Mouse (Mus musculus) liver, embryonic 13.5 days (tissue): Measurements from ENCODE around the gene Hs3st6. TPM values are rescaled to one million over a fixed set of nuclear protein-coding genes. Genes with fewer than 3 reads are reported as not detected.

ENCODE experiments used
- ATAC-seq: fragments of 200-750 bp; cut with Nextera tagmentation; 2 replicates; pipeline ENCODE4 v1.8.0; 2017; ENCODE audit warnings: low read depth, mild to moderate bottlenecking, moderate number of reproducible peaks, moderate library complexity
- DNase-seq: peaks from one replicate; pipeline ENCODE4 v3.0.0; 2022
- H3K27ac ChIP-seq: fragments of 300-500 bp; sonication (generic); 2 replicates; pipeline ENCODE4 v1.5.1; 2015; ENCODE audit warnings: moderate library complexity, mild to moderate bottlenecking, inconsistent platforms
- H3K27me3 ChIP-seq: fragments of 300-500 bp; sonication (generic); 2 replicates; pipeline ENCODE4 v1.6.1; 2015; ENCODE audit warnings: mild to moderate bottlenecking, inconsistent platforms
- H3K36me3 ChIP-seq: fragments of 300-500 bp; sonication (generic); 2 replicates; pipeline ENCODE4 v1.6.1; 2015; ENCODE audit warnings: mild to moderate bottlenecking, inconsistent platforms
- H3K4me1 ChIP-seq: fragments of 300-500 bp; sonication (generic); replicated peaks from 2 replicates; pipeline ENCODE4 v1.6.1; 2015; ENCODE audit warnings: inconsistent platforms
- H3K4me2 ChIP-seq: fragments of 300-500 bp; sonication (generic); 2 replicates; pipeline ENCODE4 v1.6.1; 2015; ENCODE audit warnings: inconsistent platforms, mild to moderate bottlenecking, moderate library complexity
- H3K4me3 ChIP-seq: fragments of 300-500 bp; sonication (generic); replicated peaks from 2 replicates; pipeline ENCODE4 v1.5.1; 2015; ENCODE audit warnings: mild to moderate bottlenecking, inconsistent platforms
- H3K9ac ChIP-seq: fragments of 300-500 bp; sonication (generic); 2 replicates; pipeline ENCODE4 v1.6.1; 2015; ENCODE audit warnings: mild to moderate bottlenecking, inconsistent platforms
- H3K9me3 ChIP-seq: fragments of 300-500 bp; sonication (generic); replicated peaks from 2 replicates; pipeline ENCODE4 v1.6.1; 2016; ENCODE audit warnings: inconsistent platforms
- WGBS: fragments of 180-500 bp; shearing (Covaris S2); methylation state at CpG from one replicate; pipeline ENCODE4 v1.1.7; 2015; ENCODE audit not compliant: insufficient replicate concordance; 5-methylcytosine and 5-hydroxymethylcytosine counted together
- polyA plus RNA-seq: library from polyadenylated mRNA; unstranded; fragments of >200 nt; fragmentation: Nextera tagmentation; extraction: Ambion mirVana; gene quantifications from 2 replicates; pipeline ENCODE4 v1.2.1, GENCODE M21; 2015

Gene Hs3st6
- polyA plus RNA-seq, 1 experiment from 2014 or later = not detected

DNA sequence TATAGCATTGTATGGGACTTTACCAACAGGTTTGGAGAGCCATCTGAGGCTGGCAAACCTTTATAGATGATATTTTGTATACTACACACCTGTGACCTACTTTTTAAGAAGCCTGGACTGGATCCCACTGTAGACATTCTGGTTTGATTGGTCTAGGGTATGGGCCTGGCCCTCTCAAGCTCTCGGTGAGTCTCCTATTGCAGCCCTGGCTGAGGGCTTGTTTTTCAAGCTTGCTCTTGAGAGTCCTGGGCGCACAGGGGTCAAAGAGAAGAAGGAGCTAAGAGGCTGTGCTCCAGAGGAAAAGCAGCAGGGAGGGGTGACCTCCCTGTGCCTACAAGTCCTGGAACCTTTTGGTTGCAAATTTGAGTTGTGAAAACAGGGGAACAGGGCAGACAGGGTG lies 24.3 kb downstream of the Hs3st6 start:
- WGBS = 72% methylated on average over 2 of the region's 2 CpGs
- ATAC-seq (no peak), DNase-seq (no peak)

DNA sequence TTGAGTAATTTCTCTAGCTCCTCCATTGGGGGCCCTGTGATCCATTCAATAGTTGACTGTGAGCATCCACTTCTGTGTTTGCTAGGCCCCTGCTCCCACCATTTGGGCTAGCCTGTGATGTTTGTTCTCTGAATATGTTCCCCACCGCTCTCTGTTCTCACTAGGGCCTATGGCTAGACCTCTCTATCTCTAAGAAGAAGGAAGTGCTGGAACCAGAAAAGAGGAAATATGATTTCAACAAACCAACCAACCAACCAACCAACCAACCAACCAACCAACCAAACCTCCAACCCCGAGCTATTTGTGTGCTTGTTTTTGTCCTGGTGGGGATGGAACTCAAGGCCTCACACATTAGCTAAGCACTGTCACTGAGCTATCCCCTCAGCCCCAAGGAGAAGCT lies 28.0 kb downstream of the Hs3st6 start:
- ATAC-seq (no peak), DNase-seq (no peak)
- Histone ChIP-seq H3K27me3 (peaks cover 6% of the 10 kb centered on the region; the same call in 1 of the 2 replicates), H3K27ac (no peak overlapping the region), H3K9me3 (no peaks in the 10 kb centered on the region), H3K4me2 (no peak overlapping the region), H3K4me3 (no peak overlapping the region), H3K36me3 (no peaks in the 10 kb centered on the region), H3K4me1 (no peaks in the 10 kb centered on the region), H3K9ac (no peak overlapping the region)
- 33% methylated on average over 2 of the region's 2 CpGs for WGBS

More for the DNA sequence above, 24.3 kb downstream of the Hs3st6 start:
- Histone ChIP-seq H3K36me3 (no peaks in the 10 kb centered on the region), H3K4me1 (no peaks in the 10 kb centered on the region), H3K9ac (no peak overlapping the region), H3K9me3 (0 out of 2 replicates have a peak, but pooled peaks cover 5% of the 10 kb centered on the region), H3K27me3 (0 out of 2 replicates have a peak, but pooled peaks cover 5% of the 10 kb centered on the region), H3K4me2 (no peak overlapping the region), H3K4me3 (no peak overlapping the region), H3K27ac (no peak overlapping the region)

DNA sequence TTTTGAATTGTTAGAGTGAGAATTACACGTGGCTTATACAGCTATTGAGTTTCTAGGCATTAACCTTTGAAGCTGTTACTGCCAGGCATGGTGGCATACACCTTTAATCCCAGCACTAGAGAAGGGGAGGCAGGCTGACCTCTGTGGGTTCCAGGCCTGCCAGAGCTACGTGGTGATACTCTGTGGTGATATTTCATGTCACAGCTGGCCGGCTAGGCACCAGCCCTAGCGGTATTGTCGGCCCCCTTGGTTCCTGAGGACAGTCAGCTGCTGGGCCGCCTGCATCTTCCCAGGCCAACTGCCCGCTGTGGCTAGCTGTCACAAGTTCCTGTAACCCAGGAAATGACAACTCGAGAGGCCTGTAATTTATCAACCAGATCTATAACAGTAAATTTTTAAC lies 39.4 kb downstream of the Hs3st6 start:
- Histone ChIP-seq H3K36me3 (no peaks in the 10 kb centered on the region), H3K27ac (no peak overlapping the region), H3K4me2 (no peak overlapping the region), H3K27me3 (peaks cover 16% of the 10 kb centered on the region; the same call in 1 of the 2 replicates), H3K9me3 (no peaks in the 10 kb centered on the region), H3K4me1 (peaks cover 2% of the 10 kb centered on the region), H3K9ac (no peak overlapping the region), H3K4me3 (no peak overlapping the region)
- ATAC-seq (no peak), DNase-seq (no peak)
- WGBS = 42% methylated on average over 8 of the region's 8 CpGs

DNA sequence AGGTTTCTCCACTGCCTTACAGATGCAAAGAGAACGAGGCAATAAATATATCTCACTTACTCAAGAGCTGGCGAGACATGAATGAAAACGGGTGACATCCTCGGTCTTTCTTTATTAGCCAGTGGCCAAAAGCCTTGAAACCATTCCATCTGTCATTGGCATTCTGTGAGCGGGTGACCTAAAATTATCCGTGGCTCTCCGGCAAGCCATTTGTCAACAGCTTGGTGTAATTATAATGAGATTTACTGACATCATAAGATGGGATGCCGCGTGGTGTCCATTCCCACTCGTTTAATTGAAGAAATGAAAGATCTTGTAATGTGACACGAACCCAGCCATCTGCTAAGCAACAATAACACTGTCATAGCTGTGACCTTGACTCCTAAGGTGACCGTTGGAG lies 42.0 kb downstream of the Hs3st6 start:
- WGBS = 75% methylated on average over 12 of the region's 12 CpGs
- H3K4me1 ChIP-seq = peaks cover 12% of the 10 kb centered on the region
- peaks cover 19% of the 10 kb centered on the region; the same call in 1 of the 2 replicates for H3K27me3 ChIP-seq
- H3K9ac ChIP-seq = no peak overlapping the region
- DNase-seq (no peak), ATAC-seq (no peak)
- no peak overlapping the region for H3K4me3 ChIP-seq
- H3K4me2 ChIP-seq = no peak overlapping the region
- no peaks in the 10 kb centered on the region for H3K36me3 ChIP-seq
- no peaks in the 10 kb centered on the region for H3K9me3 ChIP-seq
- no peak overlapping the region for H3K27ac ChIP-seq

DNA sequence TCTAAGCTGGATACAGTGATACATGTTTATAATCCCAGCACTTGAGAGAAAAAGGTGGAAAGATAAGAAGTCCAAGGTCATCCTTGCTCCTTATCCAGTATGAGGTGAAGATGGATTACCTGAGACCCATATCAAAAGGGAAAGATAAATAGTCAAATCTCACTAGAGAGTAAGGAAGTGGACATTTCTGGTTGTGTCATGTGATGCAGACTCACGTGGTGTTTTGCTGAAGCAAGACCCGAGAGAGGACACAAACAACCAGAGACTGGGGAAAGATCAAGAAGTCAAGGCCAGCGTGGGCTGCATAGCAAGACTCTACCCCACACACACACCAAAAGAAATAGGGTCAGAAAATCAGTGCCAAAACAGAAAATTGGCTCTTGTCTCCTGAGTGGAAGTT lies 44.2 kb downstream of the Hs3st6 start:
- Histone ChIP-seq H3K4me1 (peaks cover 12% of the 10 kb centered on the region), H3K36me3 (no peaks in the 10 kb centered on the region), H3K9me3 (no peaks in the 10 kb centered on the region), H3K27me3 (peaks cover 11% of the 10 kb centered on the region; the same call in 1 of the 2 replicates), H3K4me2 (no peak overlapping the region), H3K4me3 (no peak overlapping the region), H3K27ac (no peak overlapping the region), H3K9ac (no peak overlapping the region)
- no peak for ATAC-seq
- WGBS = 45% methylated on average over 3 of the region's 3 CpGs
- DNase-seq = no peak

DNA sequence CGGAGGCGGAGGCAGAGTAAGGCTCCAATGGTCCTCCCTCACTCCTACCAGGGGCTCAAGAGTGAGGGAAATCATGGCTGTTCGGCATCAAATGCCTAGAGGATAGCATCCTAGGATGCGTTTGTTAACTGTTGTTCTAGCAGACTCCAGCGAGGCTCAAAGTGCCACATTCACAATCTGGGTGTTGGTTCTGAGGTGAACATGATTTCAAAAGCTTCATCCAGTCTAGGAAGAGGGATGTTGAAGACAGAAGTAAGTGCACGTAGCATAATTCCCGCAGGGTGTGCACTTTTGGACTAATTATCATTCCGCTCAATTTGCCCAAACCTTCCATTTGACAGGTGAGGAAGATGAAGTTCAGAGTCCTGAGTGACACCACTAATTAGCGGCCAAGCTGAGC lies 45.4 kb downstream of the Hs3st6 start:
- ATAC-seq (no peak), DNase-seq (no peak)
- WGBS = 47% methylated on average over 9 of the region's 9 CpGs
- Histone ChIP-seq H3K36me3 (no peaks in the 10 kb centered on the region), H3K27me3 (peaks cover 11% of the 10 kb centered on the region; the same call in 1 of the 2 replicates), H3K4me3 (no peak overlapping the region), H3K9ac (no peak overlapping the region), H3K27ac (no peak overlapping the region), H3K4me1 (peaks cover 12% of the 10 kb centered on the region), H3K9me3 (no peaks in the 10 kb centered on the region), H3K4me2 (no peak overlapping the region)

DNA sequence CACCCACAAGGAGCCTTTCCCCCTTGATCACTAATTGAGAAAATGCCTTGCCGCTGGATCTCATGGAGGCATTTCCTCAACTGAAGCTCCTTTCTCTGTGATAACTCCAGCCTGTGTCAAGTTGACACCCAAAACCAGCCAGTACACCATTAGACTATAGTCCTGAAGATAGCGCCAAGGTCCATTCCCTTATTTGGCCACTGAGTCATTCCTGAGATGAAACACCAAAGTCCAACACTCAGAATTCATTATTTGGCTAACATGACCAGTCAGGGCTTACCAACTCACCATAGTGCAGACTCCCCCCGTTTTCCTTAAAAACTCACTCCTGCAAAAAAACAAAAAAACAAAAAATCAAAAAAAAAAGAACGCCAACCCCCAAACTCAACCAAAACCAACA lies 46.7 kb downstream of the Hs3st6 start:
- no peak overlapping the region for H3K4me2 ChIP-seq
- DNase-seq = no peak
- H3K27ac ChIP-seq = no peak overlapping the region
- H3K4me3 ChIP-seq = no peak overlapping the region
- peaks cover 6% of the 10 kb centered on the region; the same call in 1 of the 2 replicates for H3K27me3 ChIP-seq
- no peaks in the 10 kb centered on the region for H3K9me3 ChIP-seq
- H3K4me1 ChIP-seq = peaks cover 22% of the 10 kb centered on the region
- ATAC-seq = no peak
- no peaks in the 10 kb centered on the region for H3K36me3 ChIP-seq
- 78% methylated on average over 4 of the region's 4 CpGs for WGBS
- H3K9ac ChIP-seq = no peak overlapping the region

DNA sequence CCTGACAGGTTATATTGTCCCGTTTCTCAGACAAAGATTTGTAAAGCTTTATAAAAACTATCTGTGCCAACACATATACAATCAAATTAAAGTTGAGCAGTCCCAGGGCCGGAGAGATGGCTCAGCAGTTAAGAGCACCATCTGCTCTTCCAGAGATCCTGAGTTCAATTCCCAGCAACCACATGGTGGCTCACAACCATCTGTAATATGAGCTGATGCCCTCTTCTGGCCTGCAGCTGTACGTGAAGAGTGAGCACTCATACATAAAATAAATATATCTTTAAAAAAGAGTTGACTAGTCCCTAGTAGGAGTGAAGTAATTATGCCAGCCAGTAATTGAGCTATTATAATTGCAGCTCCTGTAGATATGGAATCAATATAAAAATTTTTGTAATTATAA lies 47.7 kb downstream of the Hs3st6 start:
- Histone ChIP-seq H3K36me3 (no peaks in the 10 kb centered on the region), H3K27me3 (0 out of 2 replicates have a peak, but pooled peaks cover 7% of the 10 kb centered on the region), H3K9ac (no peak overlapping the region), H3K9me3 (no peaks in the 10 kb centered on the region), H3K4me1 (peaks cover 30% of the 10 kb centered on the region), H3K4me2 (no peak overlapping the region), H3K27ac (no peak overlapping the region), H3K4me3 (no peak overlapping the region)
- WGBS = 56% methylated on average over 3 of the region's 3 CpGs
- DNase-seq (no peak), ATAC-seq (no peak)

DNA sequence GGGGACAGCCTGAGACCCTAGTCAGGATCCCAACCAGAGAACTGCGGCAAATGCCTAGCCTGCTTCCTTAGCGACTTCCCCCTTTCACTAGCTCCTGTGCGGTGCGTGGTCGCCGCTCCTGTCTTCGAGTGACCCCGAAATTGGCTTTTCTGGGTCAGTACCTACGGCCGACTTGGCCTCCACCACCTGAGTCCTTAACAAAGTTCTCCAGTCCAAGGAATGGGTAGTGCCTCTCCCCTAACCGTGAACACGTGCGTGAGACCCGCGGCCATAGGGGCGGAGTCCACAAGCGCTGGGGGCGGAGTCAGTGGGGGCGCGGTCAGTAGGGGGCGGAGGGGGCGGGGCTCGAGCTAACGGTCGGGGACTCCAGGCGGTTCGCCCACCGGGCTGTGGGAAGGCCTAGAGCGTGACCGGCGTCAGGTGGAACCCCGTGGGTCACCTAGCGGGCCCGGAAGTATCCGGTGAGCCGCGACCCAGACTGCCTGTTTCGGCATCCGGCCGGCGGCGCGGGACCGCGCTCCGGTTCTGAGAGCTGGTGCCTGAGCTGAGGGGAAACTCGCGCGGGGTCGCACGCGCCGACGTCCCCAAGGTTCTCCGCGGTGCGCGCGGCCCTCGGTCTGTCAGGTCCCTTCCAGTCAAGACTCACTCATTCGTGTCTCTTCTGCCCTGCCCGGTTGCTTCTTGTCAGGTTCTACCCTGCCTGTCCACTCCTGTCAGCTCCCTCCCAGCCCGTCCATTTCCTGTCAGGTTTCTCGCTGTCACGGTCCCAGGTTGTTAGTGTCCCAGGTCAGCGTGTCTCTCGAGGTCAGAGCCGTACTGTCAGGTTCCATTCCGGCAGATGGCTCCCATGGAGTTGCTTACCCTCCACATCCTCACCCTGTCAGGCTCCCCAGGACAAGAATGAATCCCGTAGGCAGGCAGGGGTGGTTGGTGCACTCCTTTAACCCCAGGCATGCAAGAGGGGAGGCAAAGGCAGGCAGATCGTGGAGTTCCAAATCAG lies 51.5 kb downstream of the Hs3st6 start, which contains the start of gene Meiob:
Gene Meiob, plus strand, starts transcription at position 338 of the 1,000 bp plus-strand sequence.
- peaks cover 25% of the 10 kb centered on the region for H3K27me3 ChIP-seq
- no peaks in the 10 kb centered on the region for H3K9me3 ChIP-seq
- peaks cover 23% of the 10 kb centered on the region for H3K4me1 ChIP-seq
- ATAC-seq (peak; percentile 84), DNase-seq (peak; percentile 71)
- peak within 1 kb of the TSS; percentile 93 for H3K4me2 ChIP-seq
- peak within 1 kb of the TSS; percentile 82 for H3K9ac ChIP-seq
- peak within 1 kb of the TSS; percentile 81 for H3K4me3 ChIP-seq
- no peaks in the 10 kb centered on the region for H3K36me3 ChIP-seq
- WGBS = under 1% methylated on average over 71 of the region's 71 CpGs
- peak within 1 kb of the TSS; percentile 58; the same call in 1 of the 2 replicates for H3K27ac ChIP-seq
